Mouse (Mus musculus) adrenal gland, adult 18-20 months (tissue): ENCODE data around the gene Ip6k3. TPM values are rescaled to one million over a fixed set of nuclear protein-coding genes. Genes with fewer than 3 reads are reported as not detected.

ENCODE experiments used
- DNase-seq, 2 experiments: peaks; one replicate each; pipeline ENCODE4 v3.0.0; 2021 to 2022; ENCODE audit warnings: low spot score in 2 of 2
- total RNA-seq, 2 experiments: library from RNA; stranded (reverse); gene quantifications; 1 replicate in 1 of 2; 2 replicates in 1 of 2; pipeline ENCODE4 v1.2.3; 2021

Ip6k3 gene
- total RNA-seq, 2 experiments from 2014 or later: 0.60 to 2.2 TPM

DNA sequence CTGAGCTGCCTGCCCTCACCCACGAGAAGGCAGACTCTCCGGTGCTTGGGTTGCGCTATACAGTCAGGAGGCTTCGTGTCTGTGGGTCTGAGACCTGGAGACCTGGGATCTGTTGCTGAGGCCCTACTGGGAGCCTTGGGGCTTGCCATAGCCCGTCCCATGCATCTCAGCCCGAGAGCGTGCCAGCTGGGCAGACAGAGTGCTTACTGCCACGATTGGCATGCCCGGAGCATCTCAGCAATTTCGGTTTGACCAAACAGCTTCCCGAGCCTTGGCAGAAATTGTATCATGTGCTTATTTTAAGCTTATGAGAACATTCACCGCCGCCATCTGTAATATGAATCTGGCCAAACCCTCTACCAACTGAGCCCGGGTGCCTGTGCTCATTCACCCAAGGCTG lies 13.3 kb downstream of the Ip6k3 start:
- DNase-seq: no peak

GRCm38 (mm10) chr17:27153773-27154193 lies 13.8 kb downstream of the Ip6k3 start:
- peak; percentile 55 to 61 for DNase-seq

DNA sequence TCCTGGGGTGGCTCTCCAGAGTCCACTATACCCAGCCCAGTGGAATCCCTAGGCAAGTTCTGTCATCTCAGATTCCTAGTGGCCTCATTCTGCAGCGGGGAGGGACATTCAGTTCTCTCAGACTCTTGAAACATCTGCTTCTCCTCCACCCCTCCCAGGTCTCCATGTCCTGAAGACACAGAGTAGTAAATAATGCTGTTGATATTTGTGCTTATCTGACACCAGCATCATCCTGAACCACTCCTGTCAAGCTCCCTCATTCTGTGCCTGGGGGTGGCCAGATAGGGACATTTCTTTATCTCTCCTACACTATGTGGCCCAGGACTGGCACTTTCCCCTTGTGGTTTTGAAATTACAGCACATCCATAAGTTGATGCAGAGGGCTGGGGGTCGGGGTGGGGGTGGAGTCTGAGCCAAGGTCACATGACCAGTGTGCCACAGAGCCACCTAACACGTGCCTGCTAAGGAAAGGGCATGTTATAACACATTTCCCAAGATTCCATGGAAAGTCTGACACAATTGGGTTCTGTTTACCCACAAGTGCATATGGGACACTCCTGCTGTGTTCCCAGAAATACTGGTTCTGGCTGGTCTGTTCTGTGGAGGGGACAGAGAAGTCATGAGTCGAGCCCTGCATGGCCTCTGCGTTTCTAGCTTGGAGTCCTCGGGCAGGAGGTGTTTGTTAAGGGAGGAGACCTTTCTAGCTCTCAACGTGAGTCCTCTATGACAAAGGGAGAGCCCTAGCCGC lies 14.4 kb downstream of the Ip6k3 start:
- no peak for DNase-seq

DNA sequence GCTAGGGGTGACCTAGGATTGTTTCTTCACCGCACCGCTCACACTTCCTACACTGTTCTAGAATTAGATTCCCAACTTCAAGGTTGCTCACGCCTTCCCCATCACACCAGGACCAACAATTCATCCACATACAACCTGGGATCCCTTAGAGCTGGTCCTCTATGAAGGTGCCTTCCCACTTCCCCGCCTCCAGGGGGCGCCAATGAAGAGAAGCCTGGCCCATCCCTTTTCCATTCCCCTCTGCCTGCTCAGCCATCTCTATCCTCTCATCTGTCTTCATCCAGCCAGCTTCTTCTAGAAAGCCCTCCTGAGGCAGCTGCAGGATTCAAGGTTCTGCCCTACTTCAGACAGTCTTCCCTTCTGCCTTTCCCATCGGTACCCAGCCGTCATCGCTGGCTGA lies 16.2 kb downstream of the Ip6k3 start:
- DNase-seq: no peak

GRCm38 (mm10) chr17:27150871-27151270 lies 16.7 kb downstream of the Ip6k3 start:
- no peak for DNase-seq

DNA sequence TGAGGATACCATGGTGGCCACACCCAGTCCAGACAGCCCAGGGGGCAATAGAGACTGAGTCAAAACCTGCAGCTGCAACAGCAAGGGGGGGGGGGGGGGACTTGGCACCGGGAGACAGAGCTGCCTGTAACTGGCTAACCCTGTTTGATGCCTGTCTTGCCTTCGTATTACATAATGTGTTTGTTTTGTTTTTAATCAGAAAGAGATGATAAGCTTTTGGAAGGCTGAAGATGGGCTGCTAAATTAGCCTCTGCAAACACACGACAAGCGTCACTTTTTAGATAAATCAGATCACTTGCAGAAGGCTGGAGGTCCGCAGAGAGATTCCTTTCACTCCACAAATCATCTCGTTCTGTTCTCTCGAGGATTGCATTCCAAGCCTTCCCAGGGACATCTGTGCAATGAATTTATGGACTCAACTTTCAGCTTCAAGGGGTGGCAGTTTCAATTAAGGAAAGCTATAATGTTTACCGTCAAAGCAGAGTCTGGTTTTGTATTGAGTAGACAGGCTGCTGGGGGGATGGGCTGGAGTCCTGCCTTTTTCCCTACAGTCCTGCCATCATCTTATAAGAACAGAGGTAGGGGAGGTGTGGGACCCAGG lies 21.2 kb downstream of the Ip6k3 start:
- no peak for DNase-seq

GRCm38 (mm10) chr17:27144152-27144551 lies 23.4 kb downstream of the Ip6k3 start:
- no peak for DNase-seq

DNA sequence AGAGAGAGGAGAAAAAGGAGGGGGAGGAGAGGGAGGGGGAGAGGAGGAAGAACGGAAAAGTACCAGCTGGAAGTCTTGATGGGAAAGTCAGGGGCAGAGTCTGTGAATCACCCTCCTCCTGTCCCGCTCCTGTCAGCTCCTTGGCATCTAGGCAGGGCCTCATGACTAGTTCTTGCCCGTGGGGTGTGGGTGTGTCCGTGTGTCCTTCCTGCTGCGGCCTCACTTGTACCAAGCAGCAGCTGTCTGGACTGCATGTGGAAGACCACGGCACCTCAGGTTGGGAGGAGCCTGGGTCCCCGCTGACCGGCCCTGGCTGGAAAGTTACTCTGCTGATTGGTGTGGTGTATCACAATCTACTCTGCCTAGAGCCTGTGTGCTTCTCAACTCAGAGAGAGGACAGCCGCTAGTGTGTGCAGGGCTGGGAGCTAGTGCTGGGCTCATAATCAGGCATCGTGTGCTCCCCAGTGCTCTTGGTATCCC lies 25.6 kb downstream of the Ip6k3 start:
- peak in 1 of 2 experiments; percentile 61 for DNase-seq

GRCm38 (mm10) chr17:27140262-27140661 lies 27.3 kb downstream of the Ip6k3 start:
- no peak for DNase-seq

- no peak for DNase-seq
Observed at GRCm38 (mm10) chr17:27139304-27139703, 28.3 kb downstream of the Ip6k3 start.

GRCm38 (mm10) chr17:27138396-27138795 lies 29.2 kb downstream of the Ip6k3 start:
- DNase-seq: no peak

- no peak for DNase-seq
Observed at GRCm38 (mm10) chr17:27134715-27135114, 32.9 kb downstream of the Ip6k3 start.

DNA sequence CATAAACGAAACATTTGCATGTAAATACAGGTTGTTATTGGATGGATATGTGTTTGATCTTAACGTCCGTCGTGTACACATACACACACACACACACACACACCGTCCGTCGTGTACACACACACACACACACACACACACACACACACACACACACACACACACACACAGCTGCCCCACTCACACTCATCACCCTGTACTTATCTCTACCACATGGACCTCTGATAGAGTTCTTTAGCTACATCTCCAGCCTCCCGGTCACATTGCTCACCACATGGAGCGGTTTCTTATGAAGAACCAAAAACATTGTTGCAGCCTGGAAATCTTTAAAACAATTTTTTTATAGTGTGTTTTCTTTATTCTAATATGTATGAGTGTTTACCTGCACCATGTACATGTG lies 33.4 kb downstream of the Ip6k3 start:
- no peak for DNase-seq

GRCm38 (mm10) chr17:27133551-27134141 lies 33.9 kb downstream of the Ip6k3 start, which contains the start of gene Uqcc2:
Gene Uqcc2 (minus strand): TSS chr17:27133916.
- DNase-seq: peak; percentile 97

GRCm38 (mm10) chr17:27132238-27132637 lies 35.4 kb downstream of the Ip6k3 start:
- DNase-seq: no peak

- peak in 1 of 2 experiments; percentile 49 for DNase-seq
Observed at GRCm38 (mm10) chr17:27131240-27131665, 36.3 kb downstream of the Ip6k3 start.

GRCm38 (mm10) chr17:27130246-27130645 lies 37.3 kb downstream of the Ip6k3 start:
- no peak for DNase-seq

DNA sequence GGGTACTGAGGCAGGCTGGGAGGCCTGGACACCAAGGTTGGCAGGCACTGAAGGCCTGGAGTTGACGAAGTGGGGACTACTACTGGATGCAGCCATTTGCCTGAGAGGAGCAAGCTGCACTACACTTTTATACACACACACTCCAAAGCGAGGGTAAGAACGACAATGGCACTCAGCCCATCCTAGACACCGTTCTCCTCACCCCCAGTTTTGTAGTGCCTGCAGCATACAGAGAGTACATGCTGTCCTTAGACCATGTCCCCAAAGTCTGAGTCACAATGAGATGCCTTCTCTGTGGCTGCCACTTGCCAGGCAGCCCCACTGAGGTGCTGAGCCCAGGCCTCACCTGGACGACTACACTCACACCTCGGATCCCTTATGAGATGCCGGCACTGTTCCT lies 37.8 kb downstream of the Ip6k3 start:
- DNase-seq: no peak

GRCm38 (mm10) chr17:27129291-27129690 lies 38.3 kb downstream of the Ip6k3 start:
- DNase-seq: no peak

DNA sequence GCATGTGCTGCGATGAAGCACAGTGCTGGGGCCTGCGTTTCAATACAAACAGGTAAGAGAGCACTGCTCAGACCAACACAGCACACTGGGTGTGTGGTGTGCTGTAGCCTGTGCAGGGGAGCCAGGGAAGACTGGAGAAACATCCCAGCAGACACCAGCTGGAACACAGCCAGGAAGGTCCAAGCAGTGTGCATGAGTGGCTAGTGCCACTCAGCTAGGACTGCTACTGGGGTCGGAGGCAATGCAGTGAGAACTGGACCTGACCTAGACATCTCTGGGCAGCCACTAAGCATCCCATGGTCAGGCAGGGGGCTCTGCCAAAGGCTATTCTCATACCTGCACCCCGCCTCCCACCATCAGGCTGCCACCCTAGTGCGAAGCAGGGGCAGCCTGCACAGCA lies 39.4 kb downstream of the Ip6k3 start:
- no peak for DNase-seq

DNA sequence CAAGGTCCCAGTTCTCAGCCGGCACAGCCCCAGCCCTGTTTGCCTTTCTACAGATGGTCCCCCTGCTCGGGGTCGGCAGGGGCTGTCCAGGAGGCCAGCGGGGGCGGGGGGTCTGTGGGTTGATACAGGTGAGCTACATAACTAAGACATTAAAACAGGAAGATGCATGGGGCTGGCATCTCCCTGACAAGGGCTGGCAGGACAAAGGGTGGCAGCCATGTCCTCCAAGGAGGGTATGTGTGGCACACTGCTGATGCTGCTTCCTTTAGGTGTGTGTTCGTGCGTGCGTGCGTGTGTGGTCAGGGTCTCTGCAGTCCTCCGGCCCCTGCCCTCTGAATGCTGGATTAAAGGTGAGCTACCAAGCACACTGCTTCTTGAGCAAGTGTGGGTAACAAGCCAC lies 40.6 kb downstream of the Ip6k3 start:
- DNase-seq: no peak

- DNase-seq: no peak
Observed at GRCm38 (mm10) chr17:27125669-27126202, 41.9 kb downstream of the Ip6k3 start.
